ENCODE assay signal across 9 mouse cellular contexts in genomic region chr2:65792516-65792915, GRCm38 (mm10). TPM values are rescaled to one million over a fixed set of nuclear protein-coding genes. Genes with fewer than 3 reads are reported as not detected.
DNase-seq lines count a peak whose midpoint lies in the region; ATAC-seq and TF ChIP-seq lines count a peak whose summit lies in the region.
"Had no signal": no experiment of that assay in that cellular context is flagged by ENCODE, and none has a peak within 500 bp of the region (broad histone marks: within the 10 kb centered on the region; RNA-seq: fewer than 3 reads in every experiment).

No protein-coding gene starts in this region.

- TF ChIP-seq CTCF in cerebellum, adult 2 months (IDR thresholded peaks at IDR 0.05; ENCODE audit: borderline replicate concordance, insufficient read depth, low read depth, low read length) = peak; percentile 19; the same call in 1 of the 2 replicates

- H3K4me1 ChIP-seq in cerebellum, adult 2 months (ENCODE audit: control insufficient read depth, insufficient read depth, low read length) = no peaks in the 10 kb centered on the region
- H3K4me1 ChIP-seq: forebrain, embryonic 12.5 days had no signal

- peak in 1 of 2 experiments; percentile 20 for DNase-seq in cerebellum, adult 2 months
- DNase-seq in left cerebral cortex, adult 11 months (ENCODE audit: low spot score) = peak; percentile 13
- no peak for DNase-seq in left cerebral cortex, adult 9 months (ENCODE audit: low spot score in 2 of 2)
- peak; percentile 59 for DNase-seq in c-Kit-positive CD71-positive TER-119-positive erythroid progenitor cells, embryonic 14.5 days (ENCODE audit: low spot score)
- DNase-seq in testis, postnatal 10 days (ENCODE audit: low spot score) = no peak
- DNase-seq in adrenal gland, postnatal 10 days = no peak

- no peak for ATAC-seq in cerebellum, adult (ENCODE audit: insufficient number of reproducible peaks, low FRiP score, low TSS enrichment)
- ATAC-seq in megakaryocyte, adult 5-6 weeks (ENCODE audit: poor library complexity, severe bottlenecking) = peak; percentile 30; the same call in 1 of the 2 replicates

- 12% methylated on average over 3 of the region's 3 CpGs for WGBS in cerebellum, adult 2 months

- TF ChIP-seq POLR2A in cerebellum, adult 2 months (IDR thresholded peaks at IDR 0.05; ENCODE audit: borderline replicate concordance, insufficient read depth, low read length) = no peak

- H3K27me3 ChIP-seq in cerebellum, adult 2 months (ENCODE audit: control insufficient read depth, insufficient read depth, low read length) = no peaks in the 10 kb centered on the region
- H3K27me3 ChIP-seq: forebrain, embryonic 12.5 days had no signal

- H3K4me3 ChIP-seq in cerebellum, adult 2 months (replicated peaks; ENCODE audit: insufficient read depth, low read depth, low read length) = no peak overlapping the region
- H3K4me3 ChIP-seq: forebrain, embryonic 12.5 days had no signal

- no peak overlapping the region for H3K27ac ChIP-seq in cerebellum, adult 2 months (ENCODE audit: insufficient read depth, low read length)
- H3K27ac ChIP-seq: forebrain, embryonic 12.5 days had no signal

RNA-seq across cellular contexts. Expression of gene Csrnp3, which starts 53.1 kb away (rescaled TPM):
- 10.4 and 12.0 TPM in 2 replicates for polyA plus RNA-seq in cerebellum, adult 2 months (2012; rRNA removed)
- total RNA-seq in megakaryocyte, adult 5-6 weeks (2015) = not detected in 2 replicates
- total RNA-seq in megakaryocyte, adult 5-6 weeks (2017) = not detected in 2 replicates
- 1 to 10 TPM; 1.2 to 1.6 TPM for total RNA-seq in adrenal gland, postnatal 10 days (2021)

Comparison
In these comparisons a context has a peak if more than half of its experiments do, and no peak if none do; other contexts are left out.
1. DNase-seq: peak in left cerebral cortex, adult 11 months (single experiment) and c-Kit-positive CD71-positive TER-119-positive erythroid progenitor cells, embryonic 14.5 days (single experiment); none in left cerebral cortex, adult 9 months (0 of 2), testis, postnatal 10 days (single experiment) and adrenal gland, postnatal 10 days (single experiment).